Mouse (Mus musculus) stomach, postnatal 0 days (tissue): Measurements from ENCODE around the gene Nmral1.

Experiments
- CTCF ChIP-seq: IDR thresholded peaks from 2 replicates; pipeline ENCODE4 v1.5.1; 2016; ENCODE audit warnings: antibody characterized with exemption, low read depth, mild to moderate bottlenecking, moderate library complexity
- EP300 ChIP-seq: optimal IDR thresholded peaks from 2 replicates; pipeline ENCODE3; 2016; ENCODE audit warnings: antibody characterized with exemption

DNA sequence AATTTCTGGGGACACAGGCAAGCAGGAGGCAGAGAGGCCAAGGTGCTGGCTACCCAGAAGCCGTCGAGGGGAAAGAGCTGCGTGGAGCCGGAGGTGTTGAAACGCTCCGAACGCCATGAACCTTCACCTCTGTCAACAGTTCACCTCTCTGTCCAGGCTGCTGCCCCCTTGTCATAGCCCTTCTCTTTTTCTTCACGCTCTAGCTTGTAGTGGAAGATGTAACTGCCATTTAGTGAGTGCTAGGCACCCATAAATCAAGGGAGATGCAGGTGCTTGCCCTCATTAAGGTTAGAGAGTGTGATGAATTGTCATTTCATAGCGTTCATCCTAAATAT, 34.7 kb downstream of the Nmral1 start:
- no peak for TF ChIP-seq EP300
- TF ChIP-seq CTCF, result no peak
